Mouse (Mus musculus) MEL (cell line): ENCODE measurements at regions not wholly inside any gene's neighbourhood (a gene's known extent, or its start where the extent isn't known, plus 50 kb on each side); places are given as distances from the start of the nearest gene placed in this dataset.
"Not testable (repeated sequence)": the region's sequence is repeated elsewhere in the genome, so short reads cannot be mapped to it uniquely, and the experiment has no call there.

Experiments
- DNase-seq: peaks from one replicate; pipeline ENCODE4 v3.0.0; 2011; ENCODE audit warnings: low read depth, low spot score
- H3K27ac ChIP-seq: 2 replicates; pipeline ENCODE4 v1.5.1; 2012; ENCODE audit warnings: low read depth, mild to moderate bottlenecking, control low read depth, low read length, moderate library complexity; ENCODE audit not compliant: control insufficient read depth
- H3K27me3 ChIP-seq, 2 experiments: fragments of 150-350 bp in 1 of 2; sonication (generic) in 1 of 2; 2 replicates each; pipeline ENCODE4 v1.6.1; 2012; ENCODE audit warnings: low read length in 2 of 2, mild to moderate bottlenecking in 2 of 2, improper control_type of control experiment in 1 of 2, moderate library complexity in 1 of 2; ENCODE audit not compliant: insufficient read depth in 2 of 2, control insufficient read depth in 1 of 2
- H3K36me3 ChIP-seq, 2 experiments: 2 replicates each; pipeline ENCODE4 v1.6.1; 2012 to 2014; ENCODE audit warnings: low read length in 2 of 2, improper control_type of control experiment in 1 of 2, inconsistent platforms in 1 of 2, mild to moderate bottlenecking in 1 of 2; ENCODE audit not compliant: insufficient read depth in 2 of 2, control insufficient read depth in 1 of 2
- H3K4me1 ChIP-seq, 2 experiments: fragments of 150-350 bp in 1 of 2; sonication (generic) in 1 of 2; 2 replicates each; pipeline ENCODE4 v1.6.1; 2012; ENCODE audit warnings: low read length in 2 of 2, improper control_type of control experiment in 1 of 2, mild to moderate bottlenecking in 1 of 2; ENCODE audit not compliant: insufficient read depth in 2 of 2, control insufficient read depth in 1 of 2
- H3K4me3 ChIP-seq, 2 experiments: fragments of 150-350 bp in 1 of 2; sonication (generic) in 1 of 2; 2 replicates each; pipeline ENCODE4 v1.5.1; 2012; ENCODE audit warnings: low read depth in 2 of 2, low read length in 2 of 2, mild to moderate bottlenecking in 2 of 2, moderate library complexity in 2 of 2, control low read depth in 1 of 2, improper control_type of control experiment in 1 of 2; ENCODE audit not compliant: control insufficient read depth in 1 of 2, insufficient read depth in 1 of 2
- H3K79me2 ChIP-seq: 2 replicates; pipeline ENCODE4 v1.6.1; 2012; ENCODE audit warnings: mild to moderate bottlenecking, low read length, moderate library complexity; ENCODE audit not compliant: control insufficient read depth, poor library complexity, insufficient read depth
- H3K9ac ChIP-seq: 2 replicates; pipeline ENCODE4 v1.6.1; 2012; ENCODE audit warnings: low read depth, mild to moderate bottlenecking, control low read depth, low read length, moderate library complexity; ENCODE audit not compliant: control insufficient read depth, poor library complexity, severe bottlenecking
- H3K9me3 ChIP-seq: fragments of 150-350 bp; sonication (generic); replicated peaks from 2 replicates; pipeline ENCODE4 v1.6.1; 2012; ENCODE audit warnings: mild to moderate bottlenecking, low read length, improper control_type of control experiment, moderate library complexity; ENCODE audit not compliant: insufficient read depth

GRCm38 (mm10) chr13:68049731-68050130 is 186.6 kb downstream of the BC048507 start:
- not testable (repeated sequence) for H3K9ac ChIP-seq, H3K27me3 ChIP-seq, DNase-seq, H3K9me3 ChIP-seq, H3K27ac ChIP-seq, H3K4me1 ChIP-seq, H3K36me3 ChIP-seq, H3K4me3 ChIP-seq, H3K79me2 ChIP-seq

- H3K36me3 ChIP-seq, H3K79me2 ChIP-seq, H3K4me1 ChIP-seq, H3K27ac ChIP-seq, H3K9ac ChIP-seq, H3K27me3 ChIP-seq, H3K9me3 ChIP-seq, H3K4me3 ChIP-seq, DNase-seq: not testable (repeated sequence)
These were observed 230.2 kb downstream of the BC048507 start for GRCm38 (mm10) chr13:68093311-68093710.

- H3K4me1 ChIP-seq, H3K36me3 ChIP-seq, H3K27ac ChIP-seq, H3K27me3 ChIP-seq, H3K9me3 ChIP-seq, H3K79me2 ChIP-seq, H3K9ac ChIP-seq, H3K4me3 ChIP-seq: not testable (repeated sequence)
- DNase-seq: peak; percentile 15
These were observed 253.7 kb downstream of the BC048507 start for GRCm38 (mm10) chr13:68116786-68117185.
